Mouse (Mus musculus): ENCODE measurements around the gene Il4i1.

Gene Il4i1

DNA sequence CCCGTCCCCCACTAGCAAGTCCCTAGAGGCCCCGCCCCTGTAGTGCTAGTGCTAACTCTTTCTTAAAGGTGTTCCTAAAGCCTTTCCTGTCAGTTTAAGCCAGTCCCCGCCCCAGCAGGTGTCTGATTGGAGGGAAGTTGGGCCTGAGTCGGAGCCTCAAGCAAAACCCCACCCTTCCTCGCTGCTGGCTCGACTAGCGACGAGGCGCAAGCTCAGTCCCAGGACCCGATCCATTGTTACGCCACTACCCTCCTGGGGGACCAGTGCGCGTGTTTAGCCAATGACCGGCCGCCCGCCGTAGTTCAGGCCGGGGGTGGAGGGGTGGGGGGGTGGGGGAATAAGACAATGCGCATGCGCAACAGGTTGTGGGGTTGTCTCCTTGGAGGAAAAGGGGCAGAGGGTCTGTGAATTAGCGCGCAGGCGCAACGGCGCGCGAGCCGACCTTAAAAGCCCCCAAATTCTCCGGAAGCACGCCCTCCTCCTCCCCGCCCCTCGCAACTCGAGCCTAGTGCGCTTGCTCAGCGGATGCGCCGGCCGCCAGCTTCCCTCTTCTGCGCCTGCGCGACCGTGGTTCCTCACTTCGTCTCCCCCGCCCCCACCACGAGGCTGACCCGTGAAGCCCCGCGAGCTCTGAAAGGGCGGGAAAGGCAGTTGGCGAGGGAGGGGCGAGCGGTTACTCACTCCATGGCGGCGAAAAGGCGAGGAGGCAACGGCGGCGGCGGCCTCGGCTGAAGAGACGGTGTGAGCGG lies at the start of gene Il4i1, which contains the start of gene Nup62:
Il4i1 (plus strand) TSS at position 667 of the 749 bp plus-strand sequence.
Nup62 (plus strand) TSS at position 368 of the 749 bp plus-strand sequence.
- DNase-seq = peak; percentile 98 to 99

DNA sequence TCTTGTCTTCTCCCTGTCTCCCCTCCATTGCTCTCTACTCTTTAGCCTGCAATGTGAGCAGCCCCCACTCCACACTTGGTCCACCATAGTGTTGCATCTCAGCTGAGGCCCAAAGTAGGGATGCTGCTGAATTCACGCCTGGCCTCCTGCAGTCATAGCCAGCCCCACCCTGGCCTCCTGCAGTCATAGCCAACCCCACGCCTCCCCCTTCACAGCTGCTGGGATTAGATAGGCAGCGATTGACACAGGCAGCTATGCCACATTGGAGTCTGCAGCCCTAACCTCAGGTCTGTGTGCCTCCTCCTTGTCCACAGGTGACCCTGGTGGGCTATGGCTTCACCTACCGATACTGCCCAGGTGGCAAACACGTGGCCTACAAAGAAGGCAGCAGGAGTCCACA lies 48.1 kb upstream of the Il4i1 start:
- DNase-seq = no peak

DNA sequence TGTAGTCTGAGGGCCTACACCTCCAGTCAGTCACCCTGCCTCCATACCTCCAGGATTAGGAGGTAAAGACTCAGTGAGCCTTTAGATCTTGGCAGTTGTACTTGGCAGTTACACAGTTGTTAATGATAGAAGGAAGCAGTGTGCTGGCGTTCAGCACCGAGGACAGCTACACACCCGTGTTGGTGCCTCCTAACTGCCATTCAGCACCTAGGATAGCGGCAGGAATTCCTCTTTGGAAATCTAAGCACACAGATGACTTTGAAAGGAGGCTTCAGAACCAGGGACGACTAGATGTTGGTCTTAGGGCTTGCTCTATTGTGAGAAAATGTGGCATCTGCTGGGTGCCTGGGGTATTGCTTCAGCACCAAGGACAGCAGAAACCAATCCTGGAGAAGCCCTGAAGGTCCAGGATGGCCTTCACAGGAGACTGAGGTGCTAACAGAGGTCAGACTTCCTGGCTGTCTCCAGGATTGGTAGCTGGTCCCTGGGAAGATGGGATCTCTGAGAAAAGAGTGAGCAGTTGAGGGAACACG lies 46.1 kb upstream of the Il4i1 start:
- no peak for DNase-seq

DNA sequence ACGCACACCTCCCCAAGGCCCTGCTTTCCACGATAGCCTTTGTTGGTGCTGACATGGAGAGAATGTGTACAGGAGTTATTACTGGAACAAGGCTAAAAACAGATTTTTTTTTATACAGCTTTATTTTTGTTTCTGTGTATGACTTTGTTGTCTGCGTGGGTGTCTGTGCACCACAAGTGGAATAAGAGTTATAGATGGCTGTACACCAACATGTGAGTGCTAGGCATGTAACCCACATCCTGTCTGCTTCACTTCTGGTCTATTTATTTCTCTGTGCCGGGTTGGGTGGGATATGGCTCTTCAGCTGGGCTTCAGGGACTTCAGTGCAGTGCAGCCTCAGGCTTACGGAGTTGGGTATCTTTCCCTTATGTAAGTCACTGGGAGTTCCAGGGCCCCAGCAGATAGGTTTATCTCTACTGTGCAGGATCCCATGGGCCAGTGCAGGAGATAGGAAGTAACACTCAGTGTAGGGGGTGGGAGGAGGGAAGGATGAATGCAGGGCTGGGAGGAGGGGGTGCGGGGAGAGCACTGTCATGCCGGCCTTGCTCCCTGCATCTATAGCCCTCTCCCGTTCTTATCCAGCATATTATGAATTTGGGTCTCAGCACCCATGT lies 43.5 kb upstream of the Il4i1 start:
- DNase-seq = no peak

DNA sequence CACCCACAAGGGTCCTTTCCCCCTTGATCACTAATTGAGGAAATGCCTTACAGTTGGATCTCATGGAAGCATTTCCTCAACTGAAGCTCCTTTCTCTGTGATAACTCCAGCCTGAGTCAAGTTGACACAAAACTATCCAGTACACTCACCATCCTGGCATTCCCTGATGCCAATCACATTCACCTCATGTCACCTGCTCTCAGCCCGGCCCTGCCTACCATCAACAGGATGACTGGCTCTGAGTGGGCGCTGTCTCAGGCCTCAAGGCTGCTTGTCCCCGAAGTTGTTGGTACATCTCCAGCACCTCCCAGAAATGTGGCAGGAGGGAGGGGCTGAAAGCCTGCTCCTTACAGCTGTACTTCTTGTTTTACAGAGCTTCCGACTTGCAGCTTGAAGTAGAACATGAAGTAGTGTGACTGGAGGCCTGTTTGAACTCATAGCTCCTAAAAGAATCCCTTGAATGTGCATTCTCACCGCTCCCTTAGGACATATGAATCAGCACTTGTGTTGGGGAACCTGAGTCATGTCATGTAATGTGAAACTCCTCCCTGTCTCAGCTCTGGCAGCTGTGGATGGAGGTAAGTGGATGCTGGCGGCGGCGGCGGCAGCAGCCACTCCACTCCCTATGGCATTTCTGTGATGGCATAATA lies 39.2 kb upstream of the Il4i1 start:
- DNase-seq = no peak

DNA sequence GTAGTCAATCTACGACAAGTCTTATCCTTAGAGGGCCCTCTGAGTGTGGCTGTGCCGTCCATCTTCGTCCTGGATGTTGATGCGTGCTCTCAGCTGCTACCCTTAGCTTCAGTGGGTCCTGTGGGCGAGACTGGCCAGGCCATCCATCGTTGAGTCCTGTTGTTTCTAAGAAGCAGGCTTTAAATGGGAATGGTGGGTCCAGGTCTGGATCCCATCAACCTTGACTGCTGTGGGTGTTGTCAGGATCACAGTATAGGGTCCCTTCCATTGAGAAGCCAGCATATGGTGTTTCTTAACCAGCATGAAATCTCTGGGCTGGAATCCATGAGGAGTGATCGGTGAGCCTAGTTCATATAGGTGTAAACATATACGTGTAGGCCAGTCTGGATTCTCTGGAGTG lies 36.1 kb upstream of the Il4i1 start:
- DNase-seq = no peak

DNA sequence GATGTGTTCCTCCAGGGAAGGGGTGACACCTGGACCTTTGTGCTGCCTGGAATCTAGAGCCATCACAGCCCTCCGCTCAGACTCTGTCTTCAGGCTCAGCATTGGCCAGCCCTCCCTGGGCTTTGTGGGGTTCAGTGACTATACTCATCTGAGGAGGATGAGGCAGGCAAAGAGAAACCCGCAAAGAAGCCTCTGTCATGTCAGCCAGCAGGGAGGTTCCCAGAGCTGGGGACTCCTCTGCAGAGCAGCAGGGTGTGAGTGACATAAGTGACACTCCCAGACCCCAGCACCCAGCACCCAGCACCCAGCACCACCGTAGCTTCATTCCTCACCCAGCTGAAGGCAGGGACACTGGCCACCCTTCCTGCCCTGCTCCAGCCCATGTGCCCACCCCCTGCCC lies 26.7 kb upstream of the Il4i1 start:
- no peak for DNase-seq

DNA sequence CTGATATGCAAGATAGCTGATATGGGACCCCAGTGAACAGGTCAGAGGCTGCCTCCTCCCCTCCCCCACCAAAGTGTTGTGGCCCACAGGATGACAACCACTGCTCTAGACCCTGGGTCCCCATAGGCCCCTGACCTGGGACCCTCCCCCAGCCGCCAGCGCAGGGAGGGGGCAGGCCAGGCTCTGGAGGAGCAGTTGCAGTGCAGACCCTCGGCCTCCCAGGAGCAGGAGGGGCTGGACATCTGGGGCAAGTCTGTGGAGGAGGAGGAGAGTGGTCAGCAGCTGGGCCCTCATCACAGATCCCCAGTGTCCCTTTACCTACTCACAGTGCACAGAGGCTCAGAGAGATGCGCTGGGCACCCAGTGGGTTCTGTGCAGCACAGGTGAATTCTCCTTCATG lies 26.1 kb upstream of the Il4i1 start:
- DNase-seq = no peak

DNA sequence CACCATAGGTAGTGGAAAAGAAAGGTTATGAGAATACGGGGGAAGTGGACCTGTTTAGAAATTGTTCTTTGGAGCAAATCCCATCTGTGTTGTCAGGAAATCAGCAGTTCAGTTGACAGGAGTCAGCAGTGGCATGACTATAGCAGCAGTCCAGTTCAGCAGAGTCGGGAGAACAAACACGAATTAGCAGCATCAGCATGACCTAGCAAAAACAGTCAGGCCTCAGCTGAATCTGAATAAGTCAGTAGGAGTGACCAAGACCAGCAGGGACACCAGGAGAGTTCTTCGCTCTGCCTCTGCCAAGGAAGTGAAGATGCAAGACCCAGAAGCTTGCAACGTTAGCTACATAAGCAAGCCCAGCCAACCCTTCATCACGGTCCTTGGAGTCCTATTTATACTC lies 23.4 kb upstream of the Il4i1 start:
- DNase-seq = no peak

DNA sequence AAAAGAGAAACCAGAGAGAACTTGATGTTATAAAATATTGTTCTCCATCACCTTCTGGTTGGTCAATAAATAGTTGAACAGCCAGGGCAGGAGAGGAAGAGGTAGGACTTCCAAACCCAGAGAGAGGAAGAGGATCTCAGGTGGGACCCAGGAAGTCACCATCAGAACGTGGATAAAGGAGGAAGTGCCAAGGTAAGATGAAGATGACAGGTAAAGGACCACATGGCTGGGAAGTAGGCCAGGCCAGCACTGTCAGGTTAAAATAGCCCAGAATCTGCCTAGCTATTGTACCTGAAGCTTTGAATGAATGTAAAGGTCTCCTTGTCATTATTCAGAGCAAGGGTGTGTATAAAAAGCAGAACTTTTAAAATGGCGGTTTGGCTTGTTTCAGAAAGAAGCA lies 7.3 kb upstream of the Il4i1 start:
- no peak for DNase-seq

DNA sequence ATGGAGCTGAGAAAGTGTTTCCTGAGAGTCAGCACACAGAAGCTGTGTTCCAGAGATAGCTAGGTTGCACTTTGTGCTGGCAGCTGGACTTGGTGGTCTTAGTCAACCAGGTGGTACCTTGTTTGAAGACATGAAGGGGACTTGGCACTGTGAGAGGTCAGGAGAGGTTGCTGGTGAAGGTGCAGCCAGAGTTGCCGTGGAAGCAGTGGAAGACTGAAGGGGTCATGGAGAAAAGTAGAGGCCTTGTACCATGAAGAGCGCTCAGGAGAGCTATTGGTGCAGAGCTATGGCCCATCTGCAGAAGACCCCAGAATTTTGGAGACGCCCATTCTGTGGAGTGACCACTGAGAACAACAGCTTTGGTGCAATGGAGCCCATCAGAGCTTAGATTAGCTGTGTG lies 6.7 kb upstream of the Il4i1 start:
- no peak for DNase-seq

DNA sequence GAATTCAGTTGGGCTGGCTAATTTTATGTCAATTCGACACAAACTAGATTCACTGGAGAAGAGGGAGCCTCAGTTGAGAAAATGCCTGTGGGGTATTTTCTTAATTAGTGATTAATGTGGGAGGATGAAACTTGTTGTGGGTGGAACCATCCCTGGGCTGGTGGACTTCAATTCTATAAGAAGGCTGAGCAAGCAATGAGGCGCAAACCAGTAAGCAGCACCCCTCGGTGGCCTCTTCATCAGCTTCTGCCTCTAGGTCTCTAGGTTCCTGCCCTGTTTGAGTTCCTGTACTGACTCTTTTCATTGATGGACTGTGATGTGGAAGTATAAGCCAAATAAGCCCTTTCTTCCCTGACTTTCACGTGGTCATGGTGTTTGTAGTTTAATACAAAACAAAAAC lies 5.8 kb upstream of the Il4i1 start:
- no peak for DNase-seq

DNA sequence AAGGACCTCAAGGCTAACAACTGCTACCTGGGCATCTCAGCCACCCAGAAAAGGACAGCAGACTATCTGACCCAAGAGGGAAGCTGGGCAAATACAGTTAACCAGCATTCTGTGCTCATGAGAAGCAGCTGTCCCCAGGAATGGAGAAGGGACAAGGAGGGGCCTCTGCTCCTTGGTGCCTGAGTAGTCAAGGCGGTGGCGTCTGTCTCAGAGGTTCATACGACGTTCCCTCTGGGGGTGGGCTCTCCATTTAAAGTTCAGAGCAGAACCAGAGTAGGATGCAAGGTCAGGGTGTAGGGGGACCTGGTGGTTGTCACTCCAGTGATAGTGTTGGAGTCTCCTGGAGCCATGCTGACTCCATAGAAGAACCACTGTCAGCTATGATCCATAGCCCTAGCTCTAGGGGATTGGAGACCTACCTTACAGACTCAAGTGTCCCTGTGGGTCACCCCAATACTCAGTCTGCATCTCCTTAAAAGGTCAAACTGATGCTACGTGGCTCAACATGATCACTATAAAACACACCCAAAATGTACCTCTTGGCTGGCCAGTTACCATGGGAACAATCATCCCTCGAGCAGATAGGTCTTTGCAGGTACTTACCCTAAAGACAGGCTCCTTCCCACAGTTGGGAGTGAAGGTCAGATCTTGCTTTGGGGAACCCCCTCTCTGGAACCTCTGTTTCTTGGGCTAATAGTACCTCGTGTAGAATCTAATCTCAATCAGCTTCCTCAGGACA lies 5.2 kb upstream of the Il4i1 start:
- DNase-seq = no peak

DNA sequence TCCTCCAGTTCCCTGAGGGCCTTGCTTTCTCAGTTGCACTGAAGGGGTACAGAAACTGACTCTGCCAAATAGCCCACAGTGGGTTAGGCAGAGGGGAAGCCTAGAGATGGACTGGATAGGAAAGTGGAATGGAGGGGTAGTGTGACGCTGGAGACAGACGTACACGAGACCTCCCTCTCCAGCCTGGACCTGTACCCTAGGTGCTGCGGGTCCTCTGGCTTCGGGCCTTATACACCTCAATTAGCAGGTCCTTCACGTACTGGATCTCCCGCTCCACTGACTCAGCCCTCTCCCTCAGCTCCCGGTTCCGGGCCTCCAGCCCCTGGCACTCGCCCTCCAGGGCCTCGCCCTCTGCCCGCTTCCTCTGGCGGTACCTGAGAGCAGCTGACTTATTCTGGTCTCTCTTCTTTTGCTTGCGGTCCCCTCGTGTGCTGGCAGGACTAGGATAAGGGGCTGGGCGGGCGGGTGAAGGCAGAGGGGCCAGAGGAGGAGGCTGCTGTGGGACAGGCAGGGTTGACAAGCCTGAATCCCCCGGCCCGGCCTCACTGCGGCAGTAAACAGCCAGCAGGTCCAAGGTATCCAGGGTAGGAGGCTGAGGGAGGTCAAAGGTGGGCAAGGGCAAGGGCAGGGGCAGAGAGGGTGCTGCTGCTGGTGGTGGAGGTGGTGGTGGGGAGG lies 3.4 kb upstream of the Il4i1 start:
- DNase-seq = no peak

DNA sequence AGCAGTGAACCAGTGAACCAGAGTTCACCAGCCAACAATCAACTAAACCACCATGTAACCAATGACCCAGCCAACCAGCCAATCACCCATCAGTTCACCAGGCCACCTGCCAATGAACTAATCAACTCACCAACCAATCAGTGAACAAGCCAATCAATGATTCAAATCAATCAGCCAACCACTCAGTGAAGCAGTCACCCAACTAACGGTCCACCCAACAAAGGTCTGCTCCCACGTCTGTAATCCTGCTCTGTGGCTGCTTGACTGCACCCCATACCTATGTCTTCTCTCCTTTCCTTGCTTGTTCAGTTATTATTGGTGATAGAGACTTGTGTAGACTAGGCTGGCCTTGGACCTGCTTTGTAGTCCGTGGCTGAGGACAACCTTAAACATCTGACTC lies 2.2 kb upstream of the Il4i1 start:
- no peak for DNase-seq

DNA sequence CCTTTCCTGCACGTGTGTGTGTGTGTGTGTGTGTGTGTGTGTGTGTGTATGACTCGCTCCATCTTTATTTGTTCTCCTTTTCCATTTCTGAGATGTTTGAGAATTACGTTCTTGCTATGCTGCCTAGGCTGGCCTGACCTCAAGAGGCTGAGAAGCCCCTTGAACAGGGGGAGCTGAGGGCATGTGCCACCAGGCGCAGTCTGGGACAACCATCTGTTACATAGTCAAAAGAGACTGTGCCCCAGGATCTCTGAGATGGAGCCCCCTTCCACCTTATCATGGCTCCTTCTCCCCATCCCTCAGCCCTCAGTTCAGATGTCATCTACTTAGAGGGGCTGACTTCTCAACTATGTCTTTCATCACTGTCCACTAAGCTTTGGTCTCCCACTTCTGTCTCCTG lies 1.8 kb upstream of the Il4i1 start:
- DNase-seq = no peak

DNA sequence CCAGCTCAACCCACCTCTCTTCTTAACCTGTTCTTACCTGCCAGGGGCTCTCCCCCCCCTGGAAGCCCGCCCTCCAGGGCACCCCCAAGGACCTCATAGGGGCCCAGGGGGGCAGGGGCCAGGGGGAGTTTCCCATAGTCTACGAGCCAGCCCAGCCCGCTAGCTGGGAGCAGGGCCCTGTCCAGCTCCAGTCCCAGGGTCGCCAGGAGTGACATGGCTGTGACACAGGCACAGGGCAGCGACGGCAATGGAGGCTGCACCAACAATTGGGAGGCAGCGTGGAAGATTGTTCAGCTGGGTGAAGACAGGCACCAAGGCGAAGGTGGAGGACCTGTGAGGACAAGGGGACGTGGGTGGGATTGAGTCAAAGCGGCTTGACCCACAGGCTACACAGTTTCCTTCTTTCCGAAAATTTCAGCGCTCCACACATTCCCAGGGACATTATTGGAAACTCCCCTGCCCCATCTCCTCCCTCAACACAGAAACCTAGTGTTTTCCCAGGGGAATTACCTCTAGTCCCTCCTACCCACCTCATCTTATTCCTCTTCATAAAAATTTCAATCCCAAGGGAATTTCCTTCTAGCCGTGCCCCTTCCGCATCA lies 1.1 kb upstream of the Il4i1 start:
- DNase-seq = peak; percentile 29 to 47

DNA sequence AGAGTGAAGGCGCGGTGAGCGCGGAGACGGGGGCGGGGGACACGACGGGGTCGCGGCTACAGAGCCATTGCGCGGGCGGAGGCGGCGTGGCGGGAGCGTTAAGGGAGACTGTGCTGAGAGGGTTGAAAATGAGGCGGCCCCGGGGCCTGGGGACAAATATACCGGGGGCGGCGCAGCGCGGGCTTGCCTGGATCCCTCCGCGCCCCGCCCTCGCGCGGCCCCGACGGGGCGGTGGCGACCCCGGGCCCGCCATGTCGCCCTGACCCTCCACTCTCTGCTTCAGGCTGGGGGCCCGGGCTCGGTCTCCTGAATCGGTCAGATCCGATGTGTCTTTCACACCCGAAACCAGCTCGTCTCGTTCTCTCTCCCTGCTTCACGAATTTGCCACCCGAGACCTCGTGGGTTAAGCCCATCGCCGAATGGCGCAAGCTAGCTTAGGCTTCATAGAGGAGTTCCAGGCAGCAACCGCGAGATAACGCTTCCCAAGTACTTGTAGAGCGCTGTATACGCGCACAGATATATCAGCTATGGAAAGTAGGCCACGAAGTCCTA lies 359 bp downstream of the Il4i1 start, which contains the start of gene Atf5:
Atf5 (minus strand) TSS at position 189 of the 552 bp plus-strand sequence.
- no peak for DNase-seq

DNA sequence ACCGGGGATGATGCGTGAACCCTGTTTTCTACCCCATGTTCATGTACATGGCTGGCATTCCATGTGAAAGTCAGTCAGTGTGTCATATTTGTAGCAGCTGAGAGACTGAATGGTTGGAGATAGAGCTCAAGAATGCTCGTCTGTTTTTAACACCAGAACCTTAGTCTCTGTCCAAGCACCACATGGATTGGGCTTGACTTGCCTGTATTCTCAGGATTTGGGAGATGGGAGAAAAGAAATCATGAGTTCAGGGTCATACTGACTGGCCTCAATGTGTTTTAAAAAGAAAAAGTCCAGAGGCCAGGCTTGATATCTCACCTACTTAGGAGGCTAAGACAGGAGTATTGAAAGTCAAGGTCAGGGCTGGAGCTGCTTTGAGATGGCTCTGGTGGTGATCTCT lies 1.3 kb downstream of the Il4i1 start:
- no peak for DNase-seq

DNA sequence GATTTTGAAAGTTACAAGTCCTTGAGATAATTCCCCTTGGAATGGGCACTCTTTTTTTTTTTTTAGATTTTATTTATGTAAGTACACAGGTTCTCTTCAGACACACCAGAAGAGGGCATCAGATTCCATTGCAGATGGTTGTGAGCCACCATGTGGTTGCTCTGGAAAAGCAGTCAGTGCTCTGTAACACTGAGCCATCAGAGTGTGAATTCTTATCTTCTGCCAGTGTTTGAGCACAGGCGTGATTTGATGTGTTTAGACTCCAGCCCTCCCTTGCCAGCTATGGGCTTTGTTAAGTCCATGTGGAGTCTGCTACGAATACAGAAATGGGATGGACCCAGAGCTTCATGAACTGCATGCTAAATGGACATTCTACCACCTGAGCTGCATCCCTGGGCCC lies 2.0 kb downstream of the Il4i1 start:
- no peak for DNase-seq

DNA sequence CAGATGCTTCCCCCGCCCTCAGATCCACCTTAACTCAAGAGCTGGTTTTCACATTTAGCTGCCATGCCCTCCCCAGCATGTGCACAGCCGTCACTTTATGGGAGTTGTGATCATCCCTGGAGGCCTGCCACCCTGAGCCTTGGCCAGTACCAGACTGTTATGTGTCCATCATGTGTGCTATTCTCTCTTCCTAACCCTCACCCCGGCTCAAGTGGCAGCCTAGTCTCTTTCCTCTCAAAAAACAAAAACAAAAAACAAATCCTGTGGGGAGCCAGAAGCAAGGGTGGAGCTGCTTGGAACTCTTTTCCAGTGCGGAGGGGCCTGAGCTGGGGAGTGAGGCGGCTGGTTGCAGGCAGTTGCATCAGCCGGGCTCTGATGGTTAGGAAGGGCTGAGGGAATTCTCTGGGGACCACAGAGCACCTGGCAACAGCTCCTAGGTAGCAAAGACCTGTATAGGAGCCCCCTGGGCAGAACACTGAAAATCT lies 2.6 kb downstream of the Il4i1 start:
- DNase-seq = no peak

DNA sequence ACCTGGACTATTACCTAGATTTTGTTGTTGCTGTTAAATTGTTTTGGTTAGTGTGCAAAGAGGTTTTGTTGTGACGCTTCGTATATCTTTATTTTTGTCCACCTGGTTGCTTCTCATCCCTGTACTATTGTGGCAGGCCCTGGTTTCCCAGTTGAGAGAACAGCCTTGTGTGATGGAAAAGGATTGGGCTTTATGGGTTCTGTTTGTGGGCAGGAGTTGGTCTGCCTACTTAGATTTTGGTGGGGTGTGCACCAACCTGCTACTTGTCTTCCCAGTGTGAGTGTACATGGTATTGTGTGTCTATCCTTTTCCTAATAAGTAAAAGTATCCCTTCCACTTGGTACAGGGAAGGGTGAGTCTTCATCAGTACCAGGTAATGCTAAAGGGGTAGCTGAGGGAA lies 3.2 kb downstream of the Il4i1 start:
- DNase-seq = no peak
